Mouse (Mus musculus): Measurements from ENCODE around the gene Ccn6. TPM values are rescaled to one million over a fixed set of nuclear protein-coding genes. Genes with fewer than 3 reads are reported as not detected.
"Not testable (repeated sequence)": the region's sequence is repeated elsewhere in the genome, so short reads cannot be mapped to it uniquely, and the experiment has no call there.

Gene Ccn6
- 0.24 and 0.34 TPM in 2 replicates for polyA plus RNA-seq (2014; fragmentation: Nextera tagmentation; extraction: Ambion mirVana)

DNA sequence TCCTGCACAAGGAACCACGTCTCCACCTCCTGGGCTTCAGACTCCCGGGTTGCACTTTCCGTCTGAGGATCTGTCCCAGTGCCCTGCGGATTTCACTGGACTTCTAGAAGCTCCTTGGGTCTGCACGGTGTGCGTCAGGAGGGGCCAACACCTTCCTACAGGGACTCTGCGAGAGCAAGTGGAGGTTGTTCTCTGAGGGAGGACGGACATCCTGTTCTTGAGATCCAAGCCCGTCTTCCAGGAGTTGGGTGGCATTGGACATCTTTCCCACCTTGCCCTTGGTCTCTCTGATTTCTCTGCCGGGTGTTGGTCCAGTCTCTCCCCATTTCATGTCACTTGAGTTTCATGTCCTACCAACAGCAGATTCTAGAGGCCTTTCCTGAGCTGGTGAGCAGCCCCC, at the start of gene Ccn6:
Gene Ccn6, minus strand, starts transcription at position 101 of the 400 bp plus-strand sequence.
- ATAC-seq (ENCODE audit: insufficient number of reproducible peaks, insufficient read depth, low FRiP score, low read depth), result no peak
- no peaks in the 10 kb centered on the region for H3K36me3 ChIP-seq (ENCODE audit: control insufficient read depth, insufficient read depth, low read length)
- H3K9ac ChIP-seq (ENCODE audit: low read length), result no peak within 1 kb of the TSS
- H3K4me1 ChIP-seq (ENCODE audit: control insufficient read depth in 2 of 2, insufficient read depth in 2 of 2, low read length in 2 of 2), result peaks cover 5 to 11% of the 10 kb centered on the region in 2 experiments; a peak in 3 of 4 replicates
- no peak within 1 kb of the TSS for H3K27ac ChIP-seq (replicated peaks in 1 of 2; ENCODE audit: control insufficient read depth in 1 of 2, insufficient read depth in 1 of 2, low read depth in 2 of 2, low read length in 2 of 2)
- H3K9me3 ChIP-seq (ENCODE audit: control insufficient read depth, low read length), result no peaks in the 10 kb centered on the region
- H3K4me2 ChIP-seq (ENCODE audit: low read length), result no peak within 1 kb of the TSS
- 85% methylated on average over 10 of the region's 10 CpGs for WGBS
- H3K27me3 ChIP-seq (ENCODE audit: control insufficient read depth, insufficient read depth, low read length), result no peaks in the 10 kb centered on the region
- no peak within 1 kb of the TSS for H3K4me3 ChIP-seq (ENCODE audit: control insufficient read depth in 1 of 2, insufficient read depth in 1 of 2, low read depth in 1 of 2, low read length in 2 of 2)

GRCm38 (mm10) chr10:39210031-39210430, 46.4 kb upstream of the Ccn6 start:
- no peak overlapping the region for H3K4me2 ChIP-seq (ENCODE audit: low read length)
- H3K27me3 ChIP-seq (ENCODE audit: control insufficient read depth, insufficient read depth, low read length), result no peaks in the 10 kb centered on the region
- no peak for ATAC-seq (ENCODE audit: insufficient number of reproducible peaks, insufficient read depth, low FRiP score, low read depth)
- no peaks in the 10 kb centered on the region for H3K4me1 ChIP-seq (ENCODE audit: control insufficient read depth in 2 of 2, insufficient read depth in 2 of 2, low read length in 2 of 2)
- no peak overlapping the region for H3K27ac ChIP-seq (replicated peaks in 1 of 2; ENCODE audit: control insufficient read depth in 1 of 2, insufficient read depth in 1 of 2, low read depth in 2 of 2, low read length in 2 of 2)
- no peaks in the 10 kb centered on the region for H3K36me3 ChIP-seq (ENCODE audit: control insufficient read depth, insufficient read depth, low read length)
- H3K4me3 ChIP-seq (ENCODE audit: control insufficient read depth in 1 of 2, insufficient read depth in 1 of 2, low read depth in 1 of 2, low read length in 2 of 2), result no peak overlapping the region
- H3K9ac ChIP-seq (ENCODE audit: low read length), result no peak overlapping the region
- H3K9me3 ChIP-seq (ENCODE audit: control insufficient read depth, low read length), result peaks cover 3% of the 10 kb centered on the region

DNA sequence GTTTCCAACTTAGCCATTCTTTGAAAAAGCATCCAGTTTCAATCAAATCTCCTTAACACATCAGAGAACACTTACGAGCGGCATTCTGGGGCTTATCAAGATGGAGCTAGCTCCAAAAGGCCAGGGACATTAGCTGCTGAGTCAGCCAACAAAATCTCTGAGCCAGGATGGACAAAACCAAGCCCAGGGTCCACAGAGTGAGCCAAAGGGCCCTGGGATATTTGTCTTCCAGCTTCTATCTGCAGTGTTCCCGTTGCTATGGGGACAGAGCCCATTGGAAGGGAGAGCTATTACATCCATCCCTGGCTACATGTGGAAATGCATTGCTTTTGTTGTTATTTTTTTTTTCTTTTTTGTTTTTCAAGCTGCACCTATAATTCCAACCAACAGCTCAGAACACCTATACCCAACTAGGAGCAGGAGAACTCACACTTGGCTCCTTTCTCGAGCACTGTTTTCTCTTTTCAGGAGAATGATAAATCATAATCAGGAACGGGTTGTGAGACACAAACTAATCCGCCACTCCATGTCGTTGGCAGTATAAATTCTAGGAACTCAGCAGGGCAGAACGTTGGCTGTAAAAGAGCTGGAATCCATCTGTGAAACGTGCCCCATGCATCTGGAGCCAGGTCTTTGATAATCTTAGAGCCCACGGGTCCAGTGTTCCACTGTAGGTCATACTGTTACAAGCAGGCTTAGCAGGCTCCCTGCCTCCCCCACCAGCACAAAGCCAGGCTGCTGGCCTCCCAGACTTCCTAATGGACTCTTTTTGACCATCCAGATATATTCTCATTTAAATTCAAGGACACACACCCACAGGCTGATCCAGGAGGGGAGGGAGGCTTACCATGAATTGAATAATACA, 45.8 kb upstream of the Ccn6 start:
- no peak for ATAC-seq (ENCODE audit: insufficient number of reproducible peaks, insufficient read depth, low FRiP score, low read depth)

GRCm38 (mm10) chr10:39208712-39209111, 45.1 kb upstream of the Ccn6 start:
- WGBS, result 69% methylated on average over 4 of the region's 4 CpGs
- no peak for ATAC-seq (ENCODE audit: insufficient number of reproducible peaks, insufficient read depth, low FRiP score, low read depth)
- H3K9me3 ChIP-seq (ENCODE audit: control insufficient read depth, low read length), result peaks cover 12% of the 10 kb centered on the region
- H3K4me2 ChIP-seq (ENCODE audit: low read length), result no peak overlapping the region
- H3K4me3 ChIP-seq (ENCODE audit: control insufficient read depth in 1 of 2, insufficient read depth in 1 of 2, low read depth in 1 of 2, low read length in 2 of 2), result no peak overlapping the region
- no peak overlapping the region for H3K9ac ChIP-seq (ENCODE audit: low read length)
- H3K27ac ChIP-seq (replicated peaks in 1 of 2; ENCODE audit: control insufficient read depth in 1 of 2, insufficient read depth in 1 of 2, low read depth in 2 of 2, low read length in 2 of 2), result no peak overlapping the region
- H3K36me3 ChIP-seq (ENCODE audit: control insufficient read depth, insufficient read depth, low read length), result no peaks in the 10 kb centered on the region
- H3K4me1 ChIP-seq (ENCODE audit: control insufficient read depth in 2 of 2, insufficient read depth in 2 of 2, low read length in 2 of 2), result no peaks in the 10 kb centered on the region
- H3K27me3 ChIP-seq (ENCODE audit: control insufficient read depth, insufficient read depth, low read length), result no peaks in the 10 kb centered on the region

More for the DNA sequence above, 45.8 kb upstream of the Ccn6 start:
- Histone ChIP-seq H3K9me3 (ENCODE audit: control insufficient read depth, low read length) (peaks cover 8% of the 10 kb centered on the region), H3K9ac (ENCODE audit: low read length) (no peak overlapping the region), H3K27me3 (ENCODE audit: control insufficient read depth, insufficient read depth, low read length) (no peaks in the 10 kb centered on the region), H3K36me3 (ENCODE audit: control insufficient read depth, insufficient read depth, low read length) (no peaks in the 10 kb centered on the region), H3K4me3 (ENCODE audit: control insufficient read depth in 1 of 2, insufficient read depth in 1 of 2, low read depth in 1 of 2, low read length in 2 of 2) (no peak overlapping the region), H3K4me1 (ENCODE audit: control insufficient read depth in 2 of 2, insufficient read depth in 2 of 2, low read length in 2 of 2) (no peaks in the 10 kb centered on the region), H3K27ac (replicated peaks in 1 of 2; ENCODE audit: control insufficient read depth in 1 of 2, insufficient read depth in 1 of 2, low read depth in 2 of 2, low read length in 2 of 2) (no peak overlapping the region), H3K4me2 (ENCODE audit: low read length) (no peak overlapping the region)
- 64% methylated on average over 10 of the region's 10 CpGs for WGBS

- no peak overlapping the region for H3K27ac ChIP-seq (replicated peaks in 1 of 2; ENCODE audit: control insufficient read depth in 1 of 2, insufficient read depth in 1 of 2, low read depth in 2 of 2, low read length in 2 of 2)
- 61% methylated on average over 3 of the region's 3 CpGs for WGBS
- peaks cover 12% of the 10 kb centered on the region for H3K9me3 ChIP-seq (ENCODE audit: control insufficient read depth, low read length)
- ATAC-seq (ENCODE audit: insufficient number of reproducible peaks, insufficient read depth, low FRiP score, low read depth), result no peak
- H3K36me3 ChIP-seq (ENCODE audit: control insufficient read depth, insufficient read depth, low read length), result no peaks in the 10 kb centered on the region
- no peak overlapping the region for H3K9ac ChIP-seq (ENCODE audit: low read length)
- H3K4me1 ChIP-seq (ENCODE audit: control insufficient read depth in 2 of 2, insufficient read depth in 2 of 2, low read length in 2 of 2), result no peaks in the 10 kb centered on the region
- H3K27me3 ChIP-seq (ENCODE audit: control insufficient read depth, insufficient read depth, low read length), result no peaks in the 10 kb centered on the region
- H3K4me3 ChIP-seq (ENCODE audit: control insufficient read depth in 1 of 2, insufficient read depth in 1 of 2, low read depth in 1 of 2, low read length in 2 of 2), result no peak overlapping the region
- no peak overlapping the region for H3K4me2 ChIP-seq (ENCODE audit: low read length)
Measured at GRCm38 (mm10) chr10:39207310-39207855, 43.8 kb upstream of the Ccn6 start.

DNA sequence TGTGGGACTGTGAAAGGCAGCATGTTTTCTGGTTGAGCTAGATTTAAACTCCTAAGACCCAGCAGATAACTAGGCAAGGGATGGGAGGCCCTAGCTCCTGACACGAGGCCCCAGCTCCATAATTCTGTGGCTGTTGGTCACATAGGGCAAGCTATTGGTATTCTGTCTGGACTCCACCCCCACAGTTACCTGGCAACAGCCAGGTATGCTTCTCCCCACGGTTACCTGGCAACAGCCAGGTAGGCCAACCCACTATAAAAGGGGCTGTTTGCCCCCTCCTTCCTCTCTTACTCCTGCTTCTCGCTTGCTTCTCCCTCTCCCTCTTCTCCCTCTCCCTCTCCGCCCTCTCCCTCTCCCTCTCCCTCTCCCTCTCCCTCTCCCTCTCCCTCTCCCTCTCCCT, 38.9 kb upstream of the Ccn6 start:
- H3K27me3 ChIP-seq (ENCODE audit: control insufficient read depth, insufficient read depth, low read length), result no peaks in the 10 kb centered on the region
- no peaks in the 10 kb centered on the region for H3K36me3 ChIP-seq (ENCODE audit: control insufficient read depth, insufficient read depth, low read length)
- ATAC-seq (ENCODE audit: insufficient number of reproducible peaks, insufficient read depth, low FRiP score, low read depth), result no peak
- no peak overlapping the region for H3K27ac ChIP-seq (replicated peaks in 1 of 2; ENCODE audit: control insufficient read depth in 1 of 2, insufficient read depth in 1 of 2, low read depth in 2 of 2, low read length in 2 of 2)
- H3K4me1 ChIP-seq (ENCODE audit: control insufficient read depth in 2 of 2, insufficient read depth in 2 of 2, low read length in 2 of 2), result no peaks in the 10 kb centered on the region
- H3K9me3 ChIP-seq (ENCODE audit: control insufficient read depth, low read length), result peaks cover 12% of the 10 kb centered on the region
- no peak overlapping the region for H3K4me3 ChIP-seq (ENCODE audit: control insufficient read depth in 1 of 2, insufficient read depth in 1 of 2, low read depth in 1 of 2, low read length in 2 of 2)
- 52% methylated on average over 4 of the region's 4 CpGs for WGBS
- no peak overlapping the region for H3K9ac ChIP-seq (ENCODE audit: low read length)
- H3K4me2 ChIP-seq (ENCODE audit: low read length), result no peak overlapping the region

DNA sequence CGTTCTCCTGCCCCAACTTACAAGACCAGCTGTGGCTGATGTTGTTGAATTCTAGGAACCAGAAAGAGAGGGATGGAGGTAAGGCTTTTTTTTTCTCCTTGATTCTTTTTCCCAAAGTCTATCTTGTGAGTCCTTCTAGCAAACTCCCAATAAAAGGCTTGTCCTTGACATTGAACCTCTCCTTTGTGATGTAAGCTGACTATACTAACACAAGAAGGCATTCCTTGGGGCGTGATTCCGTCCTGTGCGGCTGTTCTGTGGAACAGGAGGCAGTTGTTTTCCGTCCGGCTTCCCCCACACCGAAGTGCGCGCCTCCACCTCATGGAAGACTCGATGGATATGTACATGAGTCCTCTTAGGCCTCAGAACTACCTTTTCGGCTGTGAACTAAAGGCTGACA, 34.6 kb upstream of the Ccn6 start:
- H3K9ac ChIP-seq (ENCODE audit: low read length); H3K4me3 ChIP-seq (ENCODE audit: control insufficient read depth in 1 of 2, insufficient read depth in 1 of 2, low read depth in 1 of 2, low read length in 2 of 2); H3K27ac ChIP-seq (replicated peaks in 1 of 2; ENCODE audit: control insufficient read depth in 1 of 2, insufficient read depth in 1 of 2, low read depth in 2 of 2, low read length in 2 of 2); H3K36me3 ChIP-seq (ENCODE audit: control insufficient read depth, insufficient read depth, low read length); H3K27me3 ChIP-seq (ENCODE audit: control insufficient read depth, insufficient read depth, low read length); H3K4me2 ChIP-seq (ENCODE audit: low read length); H3K4me1 ChIP-seq (ENCODE audit: control insufficient read depth in 2 of 2, insufficient read depth in 2 of 2, low read length in 2 of 2); ATAC-seq (ENCODE audit: insufficient number of reproducible peaks, insufficient read depth, low FRiP score, low read depth); H3K9me3 ChIP-seq (ENCODE audit: control insufficient read depth, low read length): not testable (repeated sequence)
- WGBS, result 86% methylated on average over 11 of the region's 11 CpGs

Measured in heart, embryonic 14.5 days (tissue).